Mouse (Mus musculus) T-helper 1 cell (primary cell): ENCODE measurements around the gene Smad6.

ENCODE experiments used
- in situ Hi-C: fragments of 300-600 bp; cut with MboI, MseI; formaldehyde crosslinking; loops from one replicate; pipeline ENCODE4 v1.15.1; 2025; ENCODE audit warnings: high pct_unique_total_duplicates

Gene Smad6

DNA sequence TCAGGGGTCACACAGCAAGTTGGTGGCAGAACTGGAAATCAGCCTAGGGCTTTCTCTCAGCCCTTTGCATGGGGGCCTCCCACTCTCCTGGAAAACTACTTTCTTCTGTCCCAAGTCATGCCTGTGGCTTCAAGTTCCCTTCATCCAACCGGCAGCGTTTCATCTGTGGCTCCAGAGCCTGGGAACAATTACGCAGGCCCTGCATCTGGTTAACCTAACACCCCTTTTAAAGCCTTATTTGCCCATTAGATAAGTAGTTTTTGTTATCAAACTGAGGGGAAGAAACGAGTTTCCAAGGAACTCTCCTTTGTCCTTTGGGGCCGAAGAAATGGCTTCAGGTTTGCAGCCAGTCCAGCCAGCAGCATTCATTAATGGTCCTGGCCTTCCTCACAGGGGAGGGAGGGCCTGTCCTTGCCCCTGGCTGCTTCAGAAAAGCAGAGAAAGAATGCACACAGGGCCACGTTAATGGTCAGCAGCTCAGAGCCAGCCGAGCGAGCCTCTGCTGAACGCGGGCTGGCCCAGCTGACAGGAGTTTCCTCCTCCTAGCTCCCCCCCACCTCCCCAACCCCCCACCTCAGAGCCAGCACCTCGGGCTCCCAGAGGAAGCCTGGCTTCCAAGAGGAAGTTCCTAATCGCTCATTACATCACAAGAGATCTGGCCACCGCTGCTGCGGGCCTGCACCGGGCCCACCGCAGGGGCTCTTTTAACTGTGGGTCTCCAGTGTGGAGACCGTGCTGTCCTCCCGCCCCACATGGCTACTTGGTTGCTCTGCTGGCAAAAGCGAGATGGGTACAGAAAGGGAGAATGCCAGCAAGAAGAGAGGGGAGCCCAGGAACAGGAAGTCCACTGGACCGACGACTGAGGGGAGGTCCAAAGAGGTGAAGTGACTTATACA, 61.7 kb downstream of the Smad6 start:
- in situ Hi-C loops: no loop called here

DNA sequence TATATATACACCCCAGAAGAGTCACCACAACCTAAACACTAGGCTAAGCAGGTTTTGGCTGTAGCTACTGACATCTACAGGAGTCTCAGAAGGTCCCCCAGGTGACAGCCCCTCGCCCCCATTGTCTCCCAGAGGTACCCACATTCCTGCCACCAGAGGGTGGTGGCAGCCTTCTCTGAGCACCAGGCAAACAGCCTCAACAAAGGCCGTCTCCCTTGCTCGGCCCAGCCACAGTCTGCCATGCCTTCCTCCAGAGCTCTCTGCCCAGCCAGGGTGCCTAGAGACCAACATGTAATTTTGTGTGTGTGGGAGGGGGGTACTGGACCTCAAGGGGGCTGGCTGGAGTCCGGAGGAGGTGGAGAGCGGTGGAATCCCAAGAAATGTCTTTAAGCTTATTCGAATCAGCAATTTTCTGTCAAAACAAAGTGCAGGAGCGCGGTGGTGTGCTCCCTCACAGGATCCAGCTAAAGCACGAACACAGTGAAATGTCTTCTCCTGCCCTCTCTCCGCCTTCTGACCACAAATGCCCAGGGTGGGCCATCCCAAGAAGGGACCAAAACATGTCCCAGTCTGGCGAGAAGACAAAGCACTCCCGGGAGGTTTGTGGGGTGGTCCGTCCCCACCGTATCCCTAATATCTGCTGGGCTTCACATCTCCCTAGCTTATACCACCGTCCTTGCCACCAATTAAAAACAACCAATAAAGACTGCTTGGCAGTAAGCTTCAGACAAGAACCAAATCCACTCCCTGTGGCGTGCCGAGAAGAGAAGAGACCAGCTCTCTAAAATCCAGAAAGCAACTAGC, 62.5 kb downstream of the Smad6 start:
- in situ Hi-C loops: no loop called here

DNA sequence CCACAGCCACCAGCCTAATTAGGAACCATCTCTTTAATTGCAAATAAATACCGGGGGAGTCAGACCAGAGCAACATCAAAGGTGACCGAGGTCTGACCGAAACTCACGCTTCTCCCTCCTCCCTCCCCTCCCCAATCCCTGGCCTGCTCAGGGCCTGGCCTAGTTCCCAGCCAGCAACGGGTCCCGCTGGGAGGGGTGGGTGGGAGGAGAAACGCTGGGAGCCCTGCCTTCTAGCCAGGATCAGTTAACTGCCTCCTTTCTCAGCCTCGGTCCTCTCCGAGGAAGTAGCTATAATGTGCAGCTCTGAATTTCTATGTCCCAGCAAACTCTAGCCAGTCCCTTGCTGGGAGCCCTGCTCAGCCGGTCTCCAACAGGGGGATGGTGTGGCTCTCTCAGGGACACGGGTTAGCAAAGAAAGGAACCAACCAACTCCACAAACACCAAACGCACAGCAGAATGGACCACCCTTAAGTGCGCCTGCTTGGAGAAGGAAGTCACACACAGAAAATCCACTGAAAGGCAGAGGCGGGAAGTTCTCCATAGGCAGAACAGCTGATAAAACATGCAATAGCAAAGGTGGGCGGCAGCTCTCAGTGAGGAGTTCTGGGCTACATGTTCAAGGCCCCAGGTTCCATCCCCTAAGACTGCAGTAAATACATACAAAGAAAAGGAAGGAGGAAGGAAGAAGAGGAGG, 63.4 kb downstream of the Smad6 start:
- in situ Hi-C loops: no loop called here

DNA sequence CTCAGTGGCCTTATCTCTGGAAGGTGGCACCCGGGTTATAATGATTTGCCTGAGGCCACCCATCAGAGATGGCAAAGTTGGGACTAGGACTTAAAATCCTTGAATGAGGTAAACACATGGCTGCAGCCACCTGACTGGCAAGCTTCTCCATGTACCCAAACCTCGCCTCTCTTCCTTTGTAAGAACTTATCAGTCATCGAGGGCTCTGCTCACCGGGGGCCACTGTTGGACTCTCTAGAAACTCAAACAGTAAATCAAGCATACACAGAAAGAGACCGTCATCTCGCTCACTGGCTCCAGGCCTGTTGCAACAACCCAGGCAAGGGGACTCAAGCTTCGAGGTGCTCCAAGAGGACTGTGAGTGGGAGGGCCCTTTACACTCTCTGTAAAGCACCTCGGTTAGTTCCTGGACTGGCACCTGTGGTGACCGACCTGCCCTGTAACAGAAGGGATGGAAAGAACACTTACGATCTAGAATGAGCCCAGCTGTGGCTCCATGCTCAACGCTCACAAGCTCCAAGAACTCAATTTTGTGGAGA, 64.1 kb downstream of the Smad6 start:
- in situ Hi-C loops: no loop called here

DNA sequence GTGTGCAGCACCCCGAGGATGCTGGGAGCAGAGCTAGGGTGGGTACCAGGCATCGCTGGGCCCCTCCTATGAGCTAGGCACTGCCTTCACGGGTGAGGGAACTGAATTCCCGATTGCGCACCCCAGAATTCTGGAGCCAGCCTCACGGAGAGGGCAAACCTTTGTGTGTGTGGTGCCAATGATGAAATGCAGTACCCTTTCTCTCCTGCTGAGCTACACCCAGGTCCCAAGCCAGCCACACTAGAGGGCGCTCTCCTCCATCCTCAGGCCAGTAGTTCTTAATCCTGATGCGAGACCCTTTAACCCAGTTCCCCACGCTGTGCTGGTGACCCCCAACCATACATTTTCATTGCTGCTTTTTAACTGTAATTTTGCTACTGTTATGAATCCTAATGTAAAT, 65.8 kb downstream of the Smad6 start:
- in situ Hi-C loops: no loop called here

DNA sequence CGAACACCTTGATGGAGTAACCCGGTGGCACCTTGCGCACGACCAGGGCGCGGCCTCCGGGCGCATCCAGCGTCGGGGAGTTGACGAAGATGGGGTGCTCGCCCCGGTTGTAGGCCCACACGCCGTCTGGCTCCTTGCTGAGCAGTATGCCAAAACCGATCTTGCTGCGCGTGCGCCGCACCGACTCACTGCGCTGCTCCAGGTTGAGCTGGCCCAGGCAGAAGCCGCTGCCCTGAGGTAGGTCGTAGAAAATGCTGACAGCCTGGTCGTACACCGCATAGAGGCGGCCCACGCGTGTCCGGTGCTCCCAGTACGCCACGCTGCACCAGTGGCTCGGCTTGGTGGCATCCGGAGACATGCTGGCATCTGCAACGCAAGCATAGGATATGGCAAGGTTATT, 68.2 kb downstream of the Smad6 start:
- in situ Hi-C loops: no loop called here

DNA sequence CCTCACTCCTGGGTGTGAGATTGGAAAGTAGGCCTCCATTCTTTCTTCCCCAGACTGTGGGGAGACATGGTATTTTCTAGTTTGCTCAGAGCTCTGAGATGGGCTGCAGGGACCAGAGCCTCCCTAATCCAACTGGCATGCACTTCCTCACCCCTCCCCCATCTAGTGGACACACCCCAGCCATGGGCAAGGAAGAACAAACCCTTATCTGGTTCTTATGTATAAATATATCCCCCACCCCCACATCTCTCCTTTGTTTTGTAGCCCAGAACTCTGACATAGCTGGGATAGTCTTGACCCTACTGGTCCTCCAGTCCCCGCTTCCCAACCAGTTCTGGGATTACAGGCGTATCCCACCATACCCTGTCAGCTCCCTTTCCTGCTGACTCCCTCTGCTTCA, 69.3 kb downstream of the Smad6 start:
- in situ Hi-C loops: no loop called here

DNA sequence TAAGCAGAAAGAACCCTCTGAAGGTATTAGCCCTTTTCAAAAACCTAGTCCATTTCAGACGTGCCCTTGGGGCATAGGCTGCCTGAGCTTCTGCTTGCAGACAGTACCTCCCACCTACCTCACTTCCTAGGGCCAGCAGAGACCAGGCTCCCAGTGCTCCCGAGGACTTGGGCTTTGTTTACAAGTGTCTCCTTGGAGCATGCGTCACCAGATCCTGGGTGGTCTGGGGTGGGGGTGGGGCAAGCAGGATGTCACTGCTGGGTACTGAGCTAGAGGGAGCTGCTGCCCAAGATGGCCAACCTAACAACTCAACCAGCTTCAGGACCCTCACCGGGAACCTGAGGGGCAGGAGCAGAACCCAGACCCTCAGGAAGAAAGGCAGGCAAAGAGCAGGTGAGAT, 71.5 kb downstream of the Smad6 start:
- in situ Hi-C loops: no loop called here

DNA sequence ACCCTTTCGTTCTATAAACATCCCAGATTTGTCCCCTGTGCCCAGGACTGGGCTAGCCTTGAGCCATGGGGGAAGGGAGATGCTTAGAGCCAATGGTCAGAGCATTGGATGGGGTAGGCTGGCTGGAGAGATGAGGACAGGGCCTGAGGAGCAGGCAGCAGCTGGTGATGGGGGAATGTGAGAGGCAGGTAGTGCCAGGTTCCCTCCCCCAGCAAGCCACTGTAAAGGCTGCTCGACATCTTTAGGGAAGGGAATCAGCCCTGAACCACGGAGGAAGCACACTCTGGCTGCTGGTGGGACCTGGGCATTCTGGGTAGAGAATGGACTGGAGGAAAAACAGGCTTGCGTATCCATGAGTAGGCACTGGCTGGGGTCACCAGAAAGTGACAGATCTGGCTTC, 72.5 kb downstream of the Smad6 start:
- in situ Hi-C loops: no loop called here

DNA sequence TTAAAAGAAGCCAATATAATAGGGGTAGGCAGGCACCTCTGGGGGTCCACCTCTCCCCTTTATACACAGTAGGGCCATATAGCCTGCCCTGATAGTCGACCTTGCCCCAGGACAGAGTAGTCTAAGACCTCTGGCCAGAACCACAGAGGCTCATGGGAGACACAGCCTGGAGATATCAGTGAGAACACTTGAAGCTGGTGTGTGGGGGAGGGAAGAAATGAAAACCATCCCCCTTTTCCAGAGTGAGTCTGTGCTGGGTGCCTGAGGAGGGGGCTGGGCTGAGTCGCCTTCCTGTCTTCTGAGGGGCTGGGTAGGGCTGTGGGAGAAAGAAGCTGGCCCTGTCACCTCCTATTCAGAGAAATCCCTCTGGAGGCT, 79.3 kb downstream of the Smad6 start:
- in situ Hi-C loops: no loop called here

DNA sequence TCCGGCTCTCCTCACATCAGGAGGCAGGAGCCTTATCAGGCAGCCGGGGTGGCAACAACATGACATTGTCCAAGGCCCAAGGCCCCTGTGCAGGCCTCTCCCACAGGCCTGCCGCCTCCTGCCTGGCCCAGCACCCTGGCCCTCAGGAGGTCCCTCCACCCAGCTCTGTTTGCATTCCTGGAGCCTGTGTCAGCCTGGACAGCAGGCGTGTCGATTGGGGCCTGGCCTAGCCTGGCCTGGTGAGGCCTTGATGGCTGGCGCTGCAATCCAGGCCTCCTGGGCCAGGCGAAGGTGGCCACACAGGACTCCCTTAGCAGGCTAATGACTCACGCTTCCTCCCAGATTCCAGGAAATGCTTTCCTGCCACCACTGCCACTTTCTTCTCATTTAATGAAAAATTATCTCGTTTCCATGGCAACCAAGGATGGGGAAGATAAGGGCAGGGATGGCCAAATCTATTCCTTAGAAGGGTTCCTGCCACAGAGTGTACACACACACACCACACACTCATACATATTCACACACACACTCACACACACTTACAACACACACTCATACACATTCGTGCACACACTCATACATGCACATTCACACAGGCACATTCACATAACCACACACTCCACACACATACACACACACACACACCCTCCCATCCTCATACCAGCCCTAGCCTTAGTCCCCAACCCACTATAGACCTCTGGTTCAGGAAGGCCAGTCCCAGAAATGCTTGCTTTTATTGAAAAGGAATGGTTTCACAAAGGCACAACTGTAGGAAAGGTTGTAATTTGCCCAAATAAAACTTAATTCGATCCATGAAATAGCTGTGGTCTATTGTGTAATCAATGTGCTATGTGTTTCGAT, 79.9 kb downstream of the Smad6 start:
- in situ Hi-C loops: no loop called here

DNA sequence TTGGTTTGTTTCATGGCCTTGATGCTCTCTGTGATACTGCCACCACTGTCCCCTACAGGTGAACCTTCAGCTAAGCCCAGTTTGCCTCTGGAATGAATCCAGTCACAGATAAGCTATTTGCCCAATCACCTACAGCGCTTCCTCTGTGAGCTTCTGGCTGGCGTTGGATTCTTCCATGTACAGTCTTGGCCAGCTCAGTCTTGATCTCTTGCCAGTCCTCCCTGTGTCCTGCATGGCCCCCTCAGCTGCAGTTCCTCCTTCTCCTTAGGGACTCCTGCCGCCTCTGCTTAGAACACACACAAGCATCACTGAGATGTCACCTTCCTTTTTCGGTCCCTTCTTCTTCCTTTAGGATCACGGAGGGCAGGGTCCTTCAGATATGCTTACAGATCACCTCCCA, 85.6 kb downstream of the Smad6 start:
- in situ Hi-C loops: no loop called here

DNA sequence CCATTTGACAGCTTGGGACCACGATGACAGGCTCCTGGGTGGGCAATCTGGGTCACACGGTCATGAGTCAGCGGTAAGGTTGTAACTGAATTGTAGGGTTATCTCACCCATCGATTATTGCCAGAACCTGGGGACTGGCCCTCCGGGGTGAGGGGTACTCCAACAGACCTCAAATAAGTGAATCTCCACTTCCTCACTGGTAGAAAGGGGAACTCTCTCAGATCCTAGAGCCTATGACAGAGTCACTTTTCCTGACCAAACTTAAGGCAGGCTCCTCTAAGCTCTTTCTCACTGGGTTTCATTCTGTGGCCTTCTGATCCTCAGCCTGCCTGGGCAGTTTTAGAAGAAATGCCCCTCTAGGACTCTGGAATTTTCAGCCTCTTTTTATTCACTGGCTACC, 88.8 kb downstream of the Smad6 start:
- in situ Hi-C loops: no loop called here

DNA sequence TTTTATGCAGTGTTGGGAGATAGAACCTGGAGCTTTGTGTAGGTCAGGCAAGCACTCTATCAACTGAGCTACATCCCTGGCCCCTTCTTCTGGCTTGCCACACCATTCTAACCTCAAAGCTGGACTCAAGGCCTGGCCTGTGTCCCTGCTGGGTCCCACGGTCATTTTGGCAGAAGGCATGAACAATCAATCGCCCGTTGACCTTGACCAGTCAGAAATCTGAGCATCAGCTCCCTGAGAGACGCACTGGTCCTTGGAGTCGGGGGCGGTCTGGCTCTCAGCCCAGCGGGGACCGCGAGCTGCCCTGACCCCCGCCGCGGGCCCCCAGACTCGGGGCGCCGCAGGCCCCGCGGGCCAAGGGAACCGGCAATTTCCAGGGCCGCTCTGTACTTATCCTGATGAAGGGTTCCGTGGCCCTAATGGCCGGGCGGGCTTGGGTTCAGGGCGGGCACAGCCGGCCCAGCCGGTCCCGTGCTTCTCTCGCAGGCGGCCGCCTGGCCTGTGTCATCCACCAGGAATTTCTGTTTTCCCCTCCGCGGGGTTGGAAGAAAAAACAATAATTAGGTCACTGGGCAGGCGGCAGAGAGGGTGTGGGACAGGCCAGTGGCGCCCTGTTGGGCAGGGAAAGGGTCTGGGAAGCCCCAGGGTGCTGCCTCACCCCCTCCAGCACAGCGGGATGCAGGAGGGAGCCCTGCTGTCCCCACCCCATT, 94.4 kb downstream of the Smad6 start:
- in situ Hi-C loops: no loop called here

DNA sequence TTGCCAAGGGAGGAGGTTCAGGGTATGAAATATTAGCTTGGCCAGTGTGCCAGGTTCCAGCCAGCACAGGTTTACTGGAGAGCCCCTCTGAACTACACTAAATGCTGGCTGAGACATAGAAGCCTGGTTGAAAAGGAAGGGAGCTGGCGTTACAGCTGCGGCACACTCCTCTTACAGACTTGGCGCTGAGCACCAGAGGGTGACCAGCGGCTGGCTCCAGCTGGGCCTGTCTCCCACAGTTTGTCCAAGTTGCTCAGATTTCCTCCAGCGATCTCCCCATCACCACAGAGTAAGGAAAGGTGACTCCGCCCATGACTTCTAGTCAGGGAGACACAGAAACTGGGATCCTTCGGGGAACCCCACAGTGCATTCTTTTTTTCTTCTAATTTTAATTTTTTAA, 95.5 kb downstream of the Smad6 start:
- in situ Hi-C loops: no loop called here

DNA sequence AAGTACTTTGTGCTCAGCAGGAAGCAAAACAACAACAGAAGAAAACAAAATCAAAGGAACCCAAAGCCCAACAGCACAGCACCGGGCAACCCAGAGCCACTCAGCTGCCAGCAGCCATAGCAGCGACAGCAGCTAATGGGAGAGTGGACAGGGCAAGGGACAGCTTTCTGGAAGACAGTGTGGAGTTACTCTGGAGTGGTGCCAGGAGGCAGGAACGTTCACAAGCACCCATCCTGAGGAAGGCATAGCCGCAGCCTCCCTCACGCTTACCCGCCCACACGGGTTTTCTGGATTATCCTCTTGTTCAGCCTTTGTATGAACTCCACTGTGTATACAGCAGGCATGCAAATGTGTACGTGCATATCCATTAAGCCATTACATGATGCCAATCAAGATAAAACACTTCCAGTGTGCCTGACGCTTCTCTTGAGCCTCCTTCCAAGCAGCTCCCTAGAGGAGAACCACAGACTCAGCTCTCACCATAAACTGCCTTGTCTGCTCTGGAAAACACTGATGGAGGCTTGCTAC, 98.6 kb downstream of the Smad6 start:
- in situ Hi-C loops: loop anchor here (25.0 kb wide), 1 partner anchor 1189 kb away; the partner anchor contains the start of gene Igdcc4

DNA sequence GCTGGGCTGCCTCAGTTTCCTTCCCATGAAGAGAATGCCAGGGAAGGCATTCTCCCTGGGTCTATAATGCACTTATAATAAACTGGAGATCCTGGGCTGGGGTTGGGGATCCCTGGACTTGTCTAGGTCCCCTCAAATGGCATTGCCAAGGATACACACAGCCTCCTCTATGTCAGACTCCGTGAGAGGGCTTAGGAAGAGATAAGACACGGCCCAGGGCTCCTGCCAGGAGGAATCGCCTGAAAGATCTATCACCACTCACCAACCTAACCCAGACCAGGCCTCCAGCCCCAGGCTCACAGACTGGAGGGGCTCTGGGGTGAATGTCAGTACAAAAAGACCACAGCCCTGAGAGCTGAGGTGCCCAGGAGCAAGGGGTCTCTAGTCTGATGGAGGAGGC, 102.2 kb downstream of the Smad6 start:
- in situ Hi-C loops: loop anchor here (5.0 to 25.0 kb wide), 2 partner anchors 173 to 1193 kb away; partner anchors contain the start of gene Igdcc4

DNA sequence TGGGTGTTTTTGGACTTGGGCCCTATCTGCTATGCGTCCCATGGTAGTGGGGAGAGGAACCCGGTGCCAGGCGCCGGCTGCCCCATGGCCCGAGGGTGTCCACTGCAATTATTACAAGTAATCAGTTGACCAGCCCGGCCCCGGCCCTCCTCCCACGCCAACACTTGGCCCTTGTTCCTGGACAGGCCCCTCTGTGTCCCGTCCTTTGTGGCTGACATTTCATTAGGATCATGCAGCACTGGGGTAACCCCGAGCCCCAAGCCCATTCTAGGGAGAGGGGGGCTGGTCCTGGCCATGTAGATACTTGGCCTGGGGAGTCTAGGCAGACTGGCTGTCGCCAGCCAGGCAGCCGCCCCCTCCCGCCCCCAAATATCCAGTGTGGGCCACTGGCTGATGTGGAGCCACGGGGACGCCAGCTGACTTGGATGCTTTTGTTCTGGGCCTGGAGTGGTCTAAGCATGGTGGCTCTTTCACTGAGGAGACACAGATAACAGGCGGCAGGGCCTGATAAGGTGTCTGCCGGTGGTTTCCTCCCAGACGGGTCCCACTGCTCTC, 102.8 kb downstream of the Smad6 start:
- in situ Hi-C loops: loop anchor here (5.0 to 25.0 kb wide), 2 partner anchors 173 to 1193 kb away; partner anchors contain the start of gene Igdcc4

DNA sequence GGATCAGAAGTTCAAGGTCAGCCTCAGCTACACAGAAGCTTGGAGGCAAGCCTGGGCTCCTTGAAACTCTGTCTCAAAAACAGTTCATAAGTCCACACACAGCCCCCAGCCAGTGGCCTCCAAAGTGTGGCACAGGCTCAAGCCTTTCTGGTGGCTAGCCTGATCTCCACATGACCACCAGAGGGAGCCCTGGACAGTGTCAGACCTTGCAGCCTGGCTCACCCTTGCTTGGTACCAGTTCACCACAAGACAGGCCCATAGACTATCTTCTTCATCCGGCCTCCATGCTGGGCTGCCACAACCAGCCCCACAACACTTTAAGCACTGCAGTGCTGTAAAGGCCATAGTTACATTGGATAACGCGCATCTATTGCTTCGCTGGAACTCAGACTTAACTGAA, 103.6 kb downstream of the Smad6 start:
- in situ Hi-C loops: loop anchor here (5.0 to 25.0 kb wide), 2 partner anchors 174 to 1194 kb away; partner anchors contain the start of gene Igdcc4
